Mouse (Mus musculus): ENCODE data around the gene Dcdc2a. TPM values are rescaled to one million over a fixed set of nuclear protein-coding genes. Genes with fewer than 3 reads are reported as not detected.

The Dcdc2a gene
- total and polyA plus RNA-seq, 3 experiments = 0.12 TPM; not detected in 2

- WGBS = 63% methylated on average over 4 of the region's 4 CpGs
- intact Hi-C loops (cut with DNase I) = no loop called here
- Histone ChIP-seq H3K4me3 (no peak overlapping the region), H3K9ac (ENCODE audit: low read depth, low read length) (no peak overlapping the region), H3K36me3 (ENCODE audit: control insufficient read depth, insufficient read depth, low read length) (no peaks in the 10 kb centered on the region; the same call in 1 of the 2 replicates), H3K4me1 (ENCODE audit: control insufficient read depth, insufficient read depth, low read length) (peaks cover 2% of the 10 kb centered on the region), H3K79me2 (replicated peaks; ENCODE audit: control insufficient read depth, insufficient read depth, low read length) (no peaks in the 10 kb centered on the region), H3K27me3 (ENCODE audit: control insufficient read depth, insufficient read depth, low read length) (no peaks in the 10 kb centered on the region), H3K27ac (no peak overlapping the region)
- no peak for TF ChIP-seq EP300 (IDR thresholded peaks at IDR 0.05; ENCODE audit: insufficient read depth, low read depth, low read length)
- no peak for TF ChIP-seq POLR2A (IDR thresholded peaks at IDR 0.05; ENCODE audit: insufficient read depth, low read depth, low read length)
- no peak for TF ChIP-seq CTCF (IDR thresholded peaks at IDR 0.05)
- DNase-seq = no peak
Observed at GRCm38 (mm10) chr13:25022386-25022785, 33.4 kb upstream of the Dcdc2a start.

GRCm38 (mm10) chr13:25023129-25023528 lies 32.7 kb upstream of the Dcdc2a start:
- Histone ChIP-seq H3K79me2 (replicated peaks; ENCODE audit: control insufficient read depth, insufficient read depth, low read length) (no peaks in the 10 kb centered on the region), H3K27me3 (ENCODE audit: control insufficient read depth, insufficient read depth, low read length) (no peaks in the 10 kb centered on the region), H3K36me3 (ENCODE audit: control insufficient read depth, insufficient read depth, low read length) (no peaks in the 10 kb centered on the region; the same call in 1 of the 2 replicates), H3K4me3 (no peak overlapping the region), H3K4me1 (ENCODE audit: control insufficient read depth, insufficient read depth, low read length) (peaks cover 2% of the 10 kb centered on the region), H3K9ac (ENCODE audit: low read depth, low read length) (no peak overlapping the region), H3K27ac (no peak overlapping the region)
- 52% methylated on average over 3 of the region's 3 CpGs for WGBS
- TF ChIP-seq POLR2A (IDR thresholded peaks at IDR 0.05; ENCODE audit: insufficient read depth, low read depth, low read length) (no peak), EP300 (IDR thresholded peaks at IDR 0.05; ENCODE audit: insufficient read depth, low read depth, low read length) (no peak), CTCF (IDR thresholded peaks at IDR 0.05) (no peak)
- no peak for DNase-seq
- intact Hi-C loops (cut with DNase I) = no loop called here

GRCm38 (mm10) chr13:25024655-25025054 lies 31.1 kb upstream of the Dcdc2a start:
- Histone ChIP-seq H3K9ac (ENCODE audit: low read depth, low read length) (no peak overlapping the region), H3K36me3 (ENCODE audit: control insufficient read depth, insufficient read depth, low read length) (no peaks in the 10 kb centered on the region), H3K4me1 (ENCODE audit: control insufficient read depth, insufficient read depth, low read length) (peaks cover 2% of the 10 kb centered on the region), H3K79me2 (replicated peaks; ENCODE audit: control insufficient read depth, insufficient read depth, low read length) (no peaks in the 10 kb centered on the region), H3K27me3 (ENCODE audit: control insufficient read depth, insufficient read depth, low read length) (no peaks in the 10 kb centered on the region), H3K4me3 (no peak overlapping the region), H3K27ac (no peak overlapping the region)
- TF ChIP-seq CTCF (IDR thresholded peaks at IDR 0.05) (peak; percentile 70), EP300 (IDR thresholded peaks at IDR 0.05; ENCODE audit: insufficient read depth, low read depth, low read length) (no peak)
- DNase-seq = no peak
- intact Hi-C loops (cut with DNase I) = loop anchor here (1.0 kb wide), 1 partner anchor 92 kb away; no protein-coding TSS in a partner anchor
- 28% methylated on average over 2 of the region's 2 CpGs for WGBS

GRCm38 (mm10) chr13:25026409-25027113 lies 29.2 kb upstream of the Dcdc2a start:
- TF ChIP-seq POLR2A (IDR thresholded peaks at IDR 0.05; ENCODE audit: insufficient read depth, low read depth, low read length) = no peak
- TF ChIP-seq EP300 (IDR thresholded peaks at IDR 0.05; ENCODE audit: insufficient read depth, low read depth, low read length) = no peak
- TF ChIP-seq CTCF (IDR thresholded peaks at IDR 0.05) = no peak
- intact Hi-C loops (cut with DNase I) = no loop called here
- 93% methylated on average over 6 of the region's 6 CpGs for WGBS

GRCm38 (mm10) chr13:25027114-25027425 lies 28.7 kb upstream of the Dcdc2a start:
- WGBS = 84% methylated on average over 3 of the region's 3 CpGs

More at GRCm38 (mm10) chr13:25026409-25027113, 29.2 kb upstream of the Dcdc2a start:
- Histone ChIP-seq H3K9ac (ENCODE audit: low read depth, low read length) (no peak overlapping the region), H3K79me2 (replicated peaks; ENCODE audit: control insufficient read depth, insufficient read depth, low read length) (no peaks in the 10 kb centered on the region), H3K4me3 (no peak overlapping the region), H3K4me1 (ENCODE audit: control insufficient read depth, insufficient read depth, low read length) (no peaks in the 10 kb centered on the region; the same call in 1 of the 2 replicates), H3K36me3 (ENCODE audit: control insufficient read depth, insufficient read depth, low read length) (no peaks in the 10 kb centered on the region), H3K27me3 (ENCODE audit: control insufficient read depth, insufficient read depth, low read length) (no peaks in the 10 kb centered on the region), H3K27ac (no peak overlapping the region)
- DNase-seq = no peak

GRCm38 (mm10) chr13:25039488-25039887 lies 16.3 kb upstream of the Dcdc2a start:
- WGBS = 77% methylated on average over 2 of the region's 2 CpGs
- no peaks in the 10 kb centered on the region for H3K27me3 ChIP-seq (ENCODE audit: control insufficient read depth, insufficient read depth, low read length)
- no peak for DNase-seq
- H3K27ac ChIP-seq = no peak overlapping the region
- H3K9ac ChIP-seq (ENCODE audit: low read depth, low read length) = no peak overlapping the region
- H3K4me3 ChIP-seq = no peak overlapping the region
- TF ChIP-seq POLR2A (IDR thresholded peaks at IDR 0.05; ENCODE audit: insufficient read depth, low read depth, low read length) (no peak), CTCF (IDR thresholded peaks at IDR 0.05) (no peak)
- no peaks in the 10 kb centered on the region for H3K79me2 ChIP-seq (replicated peaks; ENCODE audit: control insufficient read depth, insufficient read depth, low read length)
- intact Hi-C loops (cut with DNase I) = no loop called here
- H3K36me3 ChIP-seq (ENCODE audit: control insufficient read depth, insufficient read depth, low read length) = no peaks in the 10 kb centered on the region
- no peaks in the 10 kb centered on the region for H3K4me1 ChIP-seq (ENCODE audit: control insufficient read depth, insufficient read depth, low read length)

More at GRCm38 (mm10) chr13:25027114-25027425, 28.7 kb upstream of the Dcdc2a start:
- H3K4me1 ChIP-seq (ENCODE audit: control insufficient read depth, insufficient read depth, low read length) = no peaks in the 10 kb centered on the region; the same call in 1 of the 2 replicates
- H3K36me3 ChIP-seq (ENCODE audit: control insufficient read depth, insufficient read depth, low read length) = no peaks in the 10 kb centered on the region
- H3K4me3 ChIP-seq = no peak overlapping the region
- H3K27me3 ChIP-seq (ENCODE audit: control insufficient read depth, insufficient read depth, low read length) = no peaks in the 10 kb centered on the region
- no peaks in the 10 kb centered on the region for H3K79me2 ChIP-seq (replicated peaks; ENCODE audit: control insufficient read depth, insufficient read depth, low read length)
- intact Hi-C loops (cut with DNase I) = no loop called here
- no peak overlapping the region for H3K27ac ChIP-seq
- no peak overlapping the region for H3K9ac ChIP-seq (ENCODE audit: low read depth, low read length)
- TF ChIP-seq EP300 (IDR thresholded peaks at IDR 0.05; ENCODE audit: insufficient read depth, low read depth, low read length) = no peak
- TF ChIP-seq CTCF (IDR thresholded peaks at IDR 0.05) = no peak
- TF ChIP-seq POLR2A (IDR thresholded peaks at IDR 0.05; ENCODE audit: insufficient read depth, low read depth, low read length) = no peak
- no peak for DNase-seq
